Mouse (Mus musculus) left cerebral cortex, postnatal 36 days (tissue): Measurements from ENCODE around the gene Gm21764. TPM values are rescaled to one million over a fixed set of nuclear protein-coding genes. Genes with fewer than 3 reads are reported as not detected.
"Not testable (repeated sequence)": the region's sequence is repeated elsewhere in the genome, so short reads cannot be mapped to it uniquely, and the experiment has no call there.

Experiments
- DNase-seq, 2 experiments: peaks; one replicate each; pipeline ENCODE4 v3.0.0; 2021 to 2022; ENCODE audit warnings: low spot score in 2 of 2, mixed read lengths in 1 of 2
- intact Hi-C: fragments of 180-260 bp; cut with DNase I; formaldehyde crosslinking; loops from one replicate; pipeline ENCODE4 v1.15.1; 2025
- total RNA-seq, 2 experiments: library from RNA; stranded (reverse); gene quantifications; 2 replicates each; pipeline ENCODE4 v1.2.3; 2021

Gm21764 gene
- not detected for total RNA-seq

DNA sequence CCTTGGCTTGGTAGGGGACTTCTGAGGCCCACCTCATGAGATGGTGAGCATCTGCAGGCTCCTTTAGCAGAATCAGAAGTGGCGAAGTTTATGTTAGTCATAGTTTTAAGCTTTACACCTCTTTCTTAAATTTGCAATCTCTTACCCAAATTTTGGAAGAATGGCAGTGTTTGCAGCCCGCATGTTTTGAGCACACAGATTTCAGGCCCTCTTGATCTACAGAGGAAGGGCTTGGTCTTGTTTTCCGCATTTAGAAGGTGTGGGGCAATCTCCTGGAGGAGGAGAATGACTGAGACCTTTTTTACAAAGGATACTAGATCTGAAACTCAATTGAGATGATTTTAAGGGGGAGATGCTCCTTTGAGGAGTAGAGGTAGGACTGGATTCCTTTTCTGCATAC lies at the start of gene Gm21764:
Gene Gm21764 (minus strand): TSS at position 101 of the 400 bp plus-strand sequence.
- intact Hi-C loops, DNase-seq: not testable (repeated sequence)

GRCm38 (mm10) chrY:18088816-18089215 lies 27.2 kb upstream of the Gm21764 start, which contains the start of gene Ssty1:
TSS of gene Ssty1 (plus strand) at chrY:18089116.
- intact Hi-C loops, DNase-seq: not testable (repeated sequence)

Other genes starting within 250 kb of the Gm21764 start
- gene Gm21904, start 215.5 kb downstream of the Gm21764 start, total RNA-seq = not detected
- gene Gm20772, start 187.1 kb downstream of the Gm21764 start, total RNA-seq = not detected
- not detected for gene Gm20831, start 187.1 kb downstream of the Gm21764 start, total RNA-seq
- not detected for gene Srsy, start 124.5 kb downstream of the Gm21764 start, total RNA-seq
- not detected for gene Ssty1, start 27.3 kb upstream of the Gm21764 start, total RNA-seq